ENCODE assay signal across 8 mouse cellular contexts in the genomic region with DNA sequence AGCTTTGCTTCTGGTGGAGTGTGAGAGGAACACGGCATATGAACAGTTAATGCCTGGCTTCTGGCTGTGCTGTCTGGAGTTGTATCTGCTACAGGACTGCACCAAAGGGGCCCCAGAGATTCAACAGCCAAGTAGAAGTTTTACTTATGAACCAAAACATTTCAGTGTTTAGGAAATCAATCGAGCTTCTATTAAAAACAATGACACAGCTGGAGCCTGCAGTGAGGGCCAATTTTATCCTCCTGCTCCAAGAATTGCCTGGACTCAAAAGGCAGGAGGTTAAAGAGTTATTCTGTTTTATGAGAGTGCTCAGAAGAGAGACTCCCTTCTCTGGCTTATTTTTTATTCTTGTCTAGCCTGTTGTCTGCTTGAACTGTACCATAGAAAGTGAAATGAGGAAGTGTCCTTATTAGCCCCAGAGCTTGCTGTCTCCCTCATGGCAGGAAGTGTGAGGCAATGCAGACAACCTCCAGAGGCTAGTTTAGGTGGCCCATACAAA.
A peak's percentile ranks its signal among the peaks of the same experiment; 100 is the strongest.
DNase-seq lines count a peak whose midpoint lies in the region; ATAC-seq and TF ChIP-seq lines count a peak whose summit lies in the region.

No protein-coding gene starts in this region.

- H3K4me1 ChIP-seq in lung, embryonic 14.5 days (ENCODE audit: insufficient read depth), result no peaks in the 10 kb centered on the region
- H3K4me1 ChIP-seq in lung, adult 2 months (ENCODE audit: control insufficient read depth, insufficient read depth, low read length), result no peaks in the 10 kb centered on the region
- no peaks in the 10 kb centered on the region for H3K4me1 ChIP-seq in liver, postnatal 0 days (ENCODE audit: insufficient read depth)
- no peaks in the 10 kb centered on the region for H3K4me1 ChIP-seq in stomach, embryonic 15.5 days

- TF ChIP-seq EP300 in liver, postnatal 0 days (IDR thresholded peaks at IDR 0.05; ENCODE audit: low read depth), result no peak

- no peaks in the 10 kb centered on the region for H3K27me3 ChIP-seq in lung, embryonic 14.5 days (ENCODE audit: insufficient read depth, low read length)
- H3K27me3 ChIP-seq in liver, postnatal 0 days (ENCODE audit: insufficient read depth, low read length), result no peaks in the 10 kb centered on the region
- H3K27me3 ChIP-seq in stomach, embryonic 15.5 days (replicated peaks), result no peaks in the 10 kb centered on the region

- peak; percentile 91 for ATAC-seq in lung, embryonic 14.5 days (ENCODE audit: insufficient read depth)
- peak; percentile 86 for ATAC-seq in liver, postnatal 0 days
- peak; percentile 58 for ATAC-seq in stomach, embryonic 15.5 days (ENCODE audit: insufficient read depth, low FRiP score, low read depth)

- H3K4me3 ChIP-seq in lung, embryonic 14.5 days (ENCODE audit: low read depth, low read length), result no peak overlapping the region
- no peak overlapping the region for H3K4me3 ChIP-seq in lung, adult 2 months (replicated peaks; ENCODE audit: extremely low read depth, low read depth, low read length)
- H3K4me3 ChIP-seq in liver, postnatal 0 days (ENCODE audit: low read depth, low read length), result no peak overlapping the region
- H3K4me3 ChIP-seq in stomach, embryonic 15.5 days (replicated peaks), result no peak overlapping the region

- no peaks in the 10 kb centered on the region for H3K36me3 ChIP-seq in lung, embryonic 14.5 days (ENCODE audit: insufficient read depth)
- no peaks in the 10 kb centered on the region for H3K36me3 ChIP-seq in liver, postnatal 0 days (replicated peaks; ENCODE audit: insufficient read depth, low read length)
- no peaks in the 10 kb centered on the region for H3K36me3 ChIP-seq in stomach, embryonic 15.5 days

- no peak overlapping the region for H3K4me2 ChIP-seq in lung, embryonic 14.5 days
- 0 out of 2 replicates have a peak overlapping the region, but pooled peaks have one; percentile 16 for H3K4me2 ChIP-seq in liver, postnatal 0 days (ENCODE audit: low read depth, low read length)
- no peak overlapping the region for H3K4me2 ChIP-seq in stomach, embryonic 15.5 days

- intact Hi-C loops in heart, postnatal 14 days (cut with DNase I), result no loop called here

- WGBS in lung, embryonic 14.5 days, result 7% methylated on average over 2 of the region's 2 CpGs
- 13% methylated on average over 2 of the region's 2 CpGs for WGBS in lung, adult 2 months
- WGBS in liver, postnatal 0 days (ENCODE audit: insufficient replicate concordance), result 40% methylated on average over 2 of the region's 2 CpGs
- 15% methylated on average over 2 of the region's 2 CpGs for WGBS in stomach, embryonic 15.5 days

- H3K9me3 ChIP-seq in lung, embryonic 14.5 days (ENCODE audit: low read depth, low read length), result no peaks in the 10 kb centered on the region
- no peaks in the 10 kb centered on the region for H3K9me3 ChIP-seq in liver, postnatal 0 days (ENCODE audit: low read length)
- H3K9me3 ChIP-seq in stomach, embryonic 15.5 days, result no peaks in the 10 kb centered on the region

- TF ChIP-seq CTCF in lung, embryonic 14.5 days (IDR thresholded peaks at IDR 0.05; ENCODE audit: low read depth), result no peak
- TF ChIP-seq CTCF in lung, adult 2 months (IDR thresholded peaks at IDR 0.05; ENCODE audit: insufficient read depth, low read length), result no peak
- TF ChIP-seq CTCF in liver, postnatal 0 days (IDR thresholded peaks at IDR 0.05; ENCODE audit: low read depth), result no peak

- no peak for TF ChIP-seq POLR2A in lung, adult 2 months (IDR thresholded peaks at IDR 0.05; ENCODE audit: borderline replicate concordance, extremely low read depth, low read depth, low read length)

- no peak overlapping the region for H3K27ac ChIP-seq in lung, embryonic 14.5 days (ENCODE audit: low read depth)
- H3K27ac ChIP-seq in liver, postnatal 0 days (ENCODE audit: low read depth), result peak overlapping the region; percentile 18; the same call in 1 of the 2 replicates
- H3K27ac ChIP-seq in stomach, embryonic 15.5 days, result peak overlapping the region; percentile 5; the same call in 1 of the 2 replicates

- DNase-seq in embryo, embryonic 10 days (ENCODE audit: low spot score), result peak; percentile 42
- DNase-seq in embryo, embryonic 9.5 days (ENCODE audit: extremely low spot score), result no peak
- peak; percentile 76 for DNase-seq in lung, embryonic 14.5 days
- DNase-seq in lung, adult 2 months, result no peak
- peak; percentile 3 to 11 for DNase-seq in heart, postnatal 14 days
- no peak for DNase-seq in liver, postnatal 0 days
- DNase-seq in frontal cortex, postnatal 14 days (ENCODE audit: low spot score in 2 of 2), result no peak

- H3K9ac ChIP-seq in lung, embryonic 14.5 days, result no peak overlapping the region
- H3K9ac ChIP-seq in liver, postnatal 0 days (replicated peaks), result no peak overlapping the region
- H3K9ac ChIP-seq in stomach, embryonic 15.5 days, result no peak overlapping the region

Comparison
In these comparisons a context has a peak if more than half of its experiments do, and no peak if none do; other contexts are left out.
1. DNase-seq: peak in embryo, embryonic 10 days (single experiment), lung, embryonic 14.5 days (single experiment) and heart, postnatal 14 days (2 of 2); none in embryo, embryonic 9.5 days (single experiment), lung, adult 2 months (single experiment), liver, postnatal 0 days (single experiment) and frontal cortex, postnatal 14 days (0 of 2).
2. Peak in every context shown above with its lines, with median percentiles within 50 percentile points of each other: ATAC-seq.